Mouse (Mus musculus): ENCODE results near the gene Ercc6l2. TPM values are rescaled to one million over a fixed set of nuclear protein-coding genes. Genes with fewer than 3 reads are reported as not detected.

Gene Ercc6l2
- polyA plus RNA-seq, 1 experiment from 2014 or later, result 8.4 TPM

DNA sequence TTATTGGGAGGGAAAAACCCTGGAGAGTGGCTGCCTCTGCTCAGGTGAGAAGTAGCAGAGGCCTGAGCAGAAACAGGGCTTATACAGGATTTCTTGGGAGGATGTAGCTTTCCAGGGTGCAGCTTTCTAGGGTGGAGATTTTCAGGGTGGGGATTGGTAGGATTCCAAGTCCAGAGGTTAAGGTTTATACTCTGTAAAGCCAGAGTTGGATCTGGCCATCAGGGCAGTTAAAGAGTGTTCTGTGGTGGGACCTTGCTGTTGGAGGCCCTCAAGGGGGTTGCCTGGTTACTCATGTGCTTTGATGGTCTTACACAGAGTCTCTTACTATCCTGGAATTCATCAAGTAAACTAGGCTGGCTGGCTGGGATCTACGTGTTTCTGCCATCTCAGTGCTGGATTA, 7.8 kb upstream of the Ercc6l2 start:
- Histone ChIP-seq H3K4me3 (replicated peaks) (no peak overlapping the region), H3K4me2 (no peak overlapping the region), H3K9ac (no peak overlapping the region), H3K27me3 (no peaks in the 10 kb centered on the region), H3K4me1 (replicated peaks) (no peaks in the 10 kb centered on the region), H3K36me3 (no peaks in the 10 kb centered on the region), H3K9me3 (replicated peaks) (no peaks in the 10 kb centered on the region), H3K27ac (no peak overlapping the region)
- DNase-seq, result no peak
- ATAC-seq (ENCODE audit: low read depth), result no peak
- WGBS (ENCODE audit: insufficient replicate concordance), result 42% methylated on average over 1 of the region's 1 CpGs

DNA sequence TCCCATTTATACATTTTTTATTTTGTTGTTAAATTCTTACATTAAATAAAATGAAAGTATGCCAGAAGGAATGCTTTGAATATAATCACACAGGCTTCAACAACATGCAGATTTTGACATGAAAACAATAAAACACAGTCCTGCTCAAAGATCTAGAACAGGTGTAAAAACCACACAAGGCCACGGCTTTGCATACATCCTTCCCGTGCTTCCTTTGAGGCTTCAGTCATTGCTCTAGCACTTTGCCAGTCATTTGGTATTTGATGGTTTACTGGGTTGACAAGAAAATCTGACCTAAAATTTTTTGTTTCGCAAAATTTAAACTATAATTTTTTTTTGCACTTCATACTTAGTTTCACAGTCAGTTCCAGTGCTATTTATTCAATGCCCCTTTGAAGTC, 7.1 kb upstream of the Ercc6l2 start:
- no peaks in the 10 kb centered on the region for H3K4me1 ChIP-seq (replicated peaks)
- ATAC-seq (ENCODE audit: low read depth) (no peak), DNase-seq (no peak)
- H3K9ac ChIP-seq, result no peak overlapping the region
- no peaks in the 10 kb centered on the region for H3K9me3 ChIP-seq (replicated peaks)
- no peak overlapping the region for H3K4me3 ChIP-seq (replicated peaks)
- no peaks in the 10 kb centered on the region for H3K36me3 ChIP-seq
- WGBS (ENCODE audit: insufficient replicate concordance), result 58% methylated on average over 3 of the region's 3 CpGs
- H3K4me2 ChIP-seq, result no peak overlapping the region
- H3K27ac ChIP-seq, result no peak overlapping the region
- H3K27me3 ChIP-seq, result no peaks in the 10 kb centered on the region

DNA sequence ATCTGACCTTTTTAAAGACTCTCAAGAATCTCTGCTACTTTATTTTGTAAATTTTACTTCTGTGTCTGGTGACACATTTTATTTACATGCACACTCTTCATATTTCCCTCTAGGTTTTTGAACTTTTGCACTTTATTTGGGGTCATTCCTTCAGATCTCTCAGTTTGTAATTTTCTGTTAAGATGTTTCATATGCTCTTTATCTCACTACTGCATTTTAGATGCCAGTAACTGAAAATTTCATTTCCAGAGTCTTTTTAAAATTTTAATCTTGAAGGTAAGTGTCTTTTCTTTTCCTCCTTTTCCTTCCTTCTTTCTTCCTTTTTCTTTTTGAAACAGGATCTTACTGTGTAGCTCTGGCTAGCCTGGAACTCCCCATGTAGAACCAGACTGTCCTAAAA, 3.6 kb upstream of the Ercc6l2 start:
- H3K27me3 ChIP-seq, result no peaks in the 10 kb centered on the region
- H3K9ac ChIP-seq, result no peak overlapping the region
- no peaks in the 10 kb centered on the region for H3K9me3 ChIP-seq (replicated peaks)
- ATAC-seq (ENCODE audit: low read depth), result no peak
- H3K4me2 ChIP-seq, result no peak overlapping the region
- H3K4me3 ChIP-seq (replicated peaks), result no peak overlapping the region
- no peak for DNase-seq
- H3K27ac ChIP-seq, result no peak overlapping the region
- H3K36me3 ChIP-seq, result no peaks in the 10 kb centered on the region
- peaks cover 20% of the 10 kb centered on the region for H3K4me1 ChIP-seq (replicated peaks)

DNA sequence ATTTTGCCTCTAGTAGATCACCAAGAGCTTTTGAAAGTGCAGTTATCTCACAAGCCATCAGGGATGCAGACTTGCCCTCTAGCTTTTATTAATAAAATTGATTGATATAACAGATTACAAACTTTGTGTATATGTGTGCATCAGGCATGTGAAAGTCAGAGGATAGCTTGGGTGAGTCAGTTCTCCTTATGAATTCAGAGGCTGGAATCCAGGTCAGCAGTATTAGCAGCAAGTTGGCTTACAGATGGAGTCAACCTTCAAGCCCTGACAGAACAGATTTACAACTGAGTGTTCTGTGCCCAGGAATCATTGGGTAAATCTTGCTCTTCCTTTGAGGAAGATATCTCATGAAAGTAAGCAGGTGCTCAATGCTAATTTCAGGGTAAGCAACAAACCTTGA, 891 bp downstream of the Ercc6l2 start:
- Histone ChIP-seq H3K9ac (peak overlapping the region; percentile 85), H3K4me2 (peak overlapping the region; percentile 81), H3K27me3 (no peaks in the 10 kb centered on the region), H3K4me1 (replicated peaks) (peaks cover 24% of the 10 kb centered on the region), H3K9me3 (replicated peaks) (no peaks in the 10 kb centered on the region), H3K27ac (peak overlapping the region; percentile 93), H3K4me3 (replicated peaks) (peak overlapping the region; percentile 79), H3K36me3 (no peaks in the 10 kb centered on the region)
- ATAC-seq (ENCODE audit: low read depth), result no peak
- no peak for DNase-seq

DNA sequence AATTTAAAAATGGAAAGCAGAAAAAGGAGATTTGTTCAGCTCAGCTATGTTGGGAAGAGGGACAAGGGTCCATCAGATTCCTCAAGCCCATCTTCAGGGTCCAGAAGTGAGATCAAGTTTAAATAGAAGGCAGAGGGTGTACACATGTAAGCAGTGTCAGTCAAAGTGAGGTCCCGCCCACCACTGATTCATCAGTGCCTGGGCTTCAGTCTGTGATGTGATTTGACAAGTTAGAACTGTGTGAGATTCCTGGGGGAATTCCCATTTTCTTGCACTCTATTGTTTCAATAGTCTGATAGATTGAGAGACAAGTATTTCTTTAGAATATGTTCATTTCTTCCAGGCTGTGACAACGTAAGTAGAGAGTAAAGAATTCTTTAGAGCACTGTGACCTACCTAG, 30.7 kb downstream of the Ercc6l2 start:
- Histone ChIP-seq H3K9me3 (replicated peaks) (no peaks in the 10 kb centered on the region), H3K4me1 (replicated peaks) (no peaks in the 10 kb centered on the region), H3K27ac (no peak overlapping the region), H3K27me3 (no peaks in the 10 kb centered on the region), H3K9ac (no peak overlapping the region), H3K4me2 (no peak overlapping the region), H3K36me3 (peaks cover 23% of the 10 kb centered on the region), H3K4me3 (replicated peaks) (no peak overlapping the region)
- 79% methylated on average over 2 of the region's 2 CpGs for WGBS (ENCODE audit: insufficient replicate concordance)
- DNase-seq (no peak), ATAC-seq (ENCODE audit: low read depth) (no peak)

DNA sequence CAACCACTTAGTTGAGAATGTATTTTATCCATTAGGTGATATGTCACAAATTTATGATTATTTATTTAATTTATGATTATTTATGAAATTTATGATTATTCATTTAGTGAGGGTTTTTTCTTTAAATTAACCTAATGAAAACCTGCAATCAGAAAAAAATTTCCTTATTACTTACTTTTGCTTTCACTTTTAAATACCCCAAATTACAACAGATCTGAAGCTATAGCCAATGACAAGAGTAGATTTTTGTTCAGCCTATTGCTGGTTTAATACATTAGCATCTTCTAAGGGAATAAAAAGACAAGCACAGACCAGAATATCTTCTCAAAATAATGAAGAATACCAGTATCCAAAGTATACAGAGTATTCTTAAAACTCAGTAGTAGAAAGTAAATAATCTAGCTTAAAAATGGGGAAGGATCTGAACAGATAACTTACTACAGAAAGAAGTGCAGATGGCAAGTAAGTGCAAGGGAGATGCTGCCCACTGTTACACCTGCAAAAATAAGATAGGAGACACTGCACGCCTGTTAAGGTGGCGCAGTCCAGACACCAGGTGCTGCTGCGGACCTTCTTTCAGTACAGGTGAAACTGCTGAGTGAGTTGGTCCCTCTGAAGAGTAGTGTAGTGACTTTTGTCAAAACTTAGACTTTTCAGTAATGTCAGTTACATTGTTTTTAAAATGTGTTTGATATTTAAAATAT, 35.4 kb downstream of the Ercc6l2 start:
- Histone ChIP-seq H3K4me2 (no peak overlapping the region), H3K27ac (no peak overlapping the region), H3K4me1 (replicated peaks) (no peaks in the 10 kb centered on the region), H3K9ac (no peak overlapping the region), H3K9me3 (replicated peaks) (no peaks in the 10 kb centered on the region), H3K36me3 (peaks cover 18% of the 10 kb centered on the region), H3K27me3 (no peaks in the 10 kb centered on the region), H3K4me3 (replicated peaks) (no peak overlapping the region)
- WGBS (ENCODE audit: insufficient replicate concordance), result 73% methylated on average over 3 of the region's 3 CpGs
- ATAC-seq (ENCODE audit: low read depth), result no peak
- DNase-seq, result no peak

GRCm38 (mm10) chr13:63872585-63873282, 57.7 kb downstream of the Ercc6l2 start:
- H3K9ac ChIP-seq, result no peak overlapping the region
- peak; percentile 65; the same call in 1 of the 2 replicates for ATAC-seq (ENCODE audit: low read depth)
- DNase-seq, result no peak
- H3K36me3 ChIP-seq, result peaks cover 8% of the 10 kb centered on the region; the same call in 1 of the 2 replicates
- H3K4me1 ChIP-seq (replicated peaks), result peaks cover 17% of the 10 kb centered on the region
- H3K27me3 ChIP-seq, result no peaks in the 10 kb centered on the region
- no peak overlapping the region for H3K4me2 ChIP-seq
- H3K9me3 ChIP-seq (replicated peaks), result no peaks in the 10 kb centered on the region
- no peak overlapping the region for H3K4me3 ChIP-seq (replicated peaks)
- 52% methylated on average over 2 of the region's 2 CpGs for WGBS (ENCODE audit: insufficient replicate concordance)
- H3K27ac ChIP-seq, result peak overlapping the region; percentile 65; the same call in 1 of the 2 replicates

- DNase-seq (no peak), ATAC-seq (ENCODE audit: low read depth) (no peak)
- H3K27me3 ChIP-seq, result no peaks in the 10 kb centered on the region
- WGBS (ENCODE audit: insufficient replicate concordance), result 73% methylated on average over 6 of the region's 6 CpGs
- H3K4me3 ChIP-seq (replicated peaks), result no peak overlapping the region
- no peak overlapping the region for H3K4me2 ChIP-seq
- H3K27ac ChIP-seq, result no peak overlapping the region
- H3K9me3 ChIP-seq (replicated peaks), result no peaks in the 10 kb centered on the region
- no peak overlapping the region for H3K9ac ChIP-seq
- 0 out of 2 replicates have a peak, but pooled peaks cover 1% of the 10 kb centered on the region for H3K36me3 ChIP-seq
- H3K4me1 ChIP-seq (replicated peaks), result peaks cover 10% of the 10 kb centered on the region
These were observed 62.1 kb downstream of the Ercc6l2 start for GRCm38 (mm10) chr13:63877138-63877537.

GRCm38 (mm10) chr13:63879105-63879863, 64.2 kb downstream of the Ercc6l2 start:
- Histone ChIP-seq H3K9ac (no peak overlapping the region), H3K27me3 (no peaks in the 10 kb centered on the region), H3K4me1 (replicated peaks) (peaks cover 5% of the 10 kb centered on the region), H3K36me3 (no peaks in the 10 kb centered on the region), H3K4me2 (no peak overlapping the region), H3K9me3 (replicated peaks) (no peaks in the 10 kb centered on the region), H3K27ac (no peak overlapping the region), H3K4me3 (replicated peaks) (no peak overlapping the region)
- ATAC-seq (ENCODE audit: low read depth) (no peak), DNase-seq (no peak)
- WGBS (ENCODE audit: insufficient replicate concordance), result 81% methylated on average over 1 of the region's 1 CpGs

- no peak overlapping the region for H3K27ac ChIP-seq
- H3K4me1 ChIP-seq (replicated peaks), result peaks cover 8% of the 10 kb centered on the region
- no peak for ATAC-seq (ENCODE audit: low read depth)
- no peak overlapping the region for H3K9ac ChIP-seq
- no peaks in the 10 kb centered on the region for H3K36me3 ChIP-seq
- 89% methylated on average over 4 of the region's 4 CpGs for WGBS (ENCODE audit: insufficient replicate concordance)
- no peak overlapping the region for H3K4me3 ChIP-seq (replicated peaks)
- H3K4me2 ChIP-seq, result no peak overlapping the region
- no peaks in the 10 kb centered on the region for H3K27me3 ChIP-seq
- H3K9me3 ChIP-seq (replicated peaks), result no peaks in the 10 kb centered on the region
- no peak for DNase-seq
These were observed 64.8 kb downstream of the Ercc6l2 start for GRCm38 (mm10) chr13:63879864-63880141.

- ATAC-seq (ENCODE audit: low read depth) (peak; percentile 77), DNase-seq (no peak)
- peak overlapping the region; percentile 33 for H3K4me2 ChIP-seq
- no peak overlapping the region for H3K4me3 ChIP-seq (replicated peaks)
- no peaks in the 10 kb centered on the region for H3K9me3 ChIP-seq (replicated peaks)
- peaks cover 27% of the 10 kb centered on the region for H3K4me1 ChIP-seq (replicated peaks)
- H3K36me3 ChIP-seq, result peaks cover 8% of the 10 kb centered on the region
- H3K27me3 ChIP-seq, result no peaks in the 10 kb centered on the region
- 24% methylated on average over 3 of the region's 3 CpGs for WGBS (ENCODE audit: insufficient replicate concordance)
- H3K27ac ChIP-seq, result peak overlapping the region; percentile 71
- H3K9ac ChIP-seq, result no peak overlapping the region
These were observed 70.5 kb downstream of the Ercc6l2 start for GRCm38 (mm10) chr13:63885532-63885949.

All from liver, embryonic 13.5 days (tissue).